ENCODE assay signal across 31 mouse cellular contexts in genomic region chr3:23435016-23435415, GRCm38 (mm10).
"Had no signal": no experiment of that assay in that cellular context is flagged by ENCODE, and none has a peak within 500 bp of the region (broad histone marks: within the 10 kb centered on the region; RNA-seq: fewer than 3 reads in every experiment).

No protein-coding gene starts in this region.

- H3K27me3 ChIP-seq: limb, embryonic 12.5 days; limb, embryonic 13.5 days; limb, embryonic 15.5 days; liver, embryonic 12.5 days; liver, embryonic 13.5 days; liver, embryonic 15.5 days; lung, embryonic 15.5 days; megakaryocyte, embryonic 14.5 days; midbrain, embryonic 12.5 days; midbrain, embryonic 13.5 days; midbrain, embryonic 15.5 days; neural tube, embryonic 12.5 days had no signal

- ATAC-seq: liver, embryonic 12.5 days; liver, postnatal 0 days; lung, postnatal 0 days; midbrain, embryonic 13.5 days; midbrain, embryonic 15.5 days; midbrain, embryonic 16.5 days had no signal

- H3K4me1 ChIP-seq: limb, embryonic 10.5 days; limb, embryonic 12.5 days; limb, embryonic 13.5 days; limb, embryonic 15.5 days; liver, embryonic 12.5 days; liver, embryonic 13.5 days; liver, embryonic 15.5 days; lung, embryonic 15.5 days; midbrain, embryonic 10.5 days; midbrain, embryonic 12.5 days; midbrain, embryonic 13.5 days; midbrain, embryonic 15.5 days; neural tube, embryonic 12.5 days had no signal

- H3K4me2 ChIP-seq: limb, embryonic 12.5 days; limb, embryonic 13.5 days; limb, embryonic 15.5 days; liver, embryonic 12.5 days; liver, embryonic 13.5 days; liver, embryonic 15.5 days; lung, embryonic 14.5 days; lung, embryonic 15.5 days; midbrain, embryonic 11.5 days; midbrain, embryonic 12.5 days; midbrain, embryonic 13.5 days; midbrain, embryonic 15.5 days; neural tube, embryonic 12.5 days had no signal

- H3K27ac ChIP-seq: limb, embryonic 10.5 days; limb, embryonic 12.5 days; limb, embryonic 13.5 days; limb, embryonic 15.5 days; liver, embryonic 12.5 days; liver, embryonic 13.5 days; liver, embryonic 14.5 days; liver, embryonic 15.5 days; lung, embryonic 15.5 days; macrophage; midbrain, embryonic 10.5 days; midbrain, embryonic 12.5 days; midbrain, embryonic 13.5 days; midbrain, embryonic 15.5 days; neural tube, embryonic 12.5 days had no signal

- H3K9ac ChIP-seq: limb, embryonic 12.5 days; limb, embryonic 13.5 days; limb, embryonic 15.5 days; liver, embryonic 12.5 days; liver, embryonic 13.5 days; liver, embryonic 14.5 days; liver, embryonic 15.5 days; liver, postnatal 0 days; lung, embryonic 14.5 days; lung, embryonic 15.5 days; midbrain, embryonic 12.5 days; midbrain, embryonic 13.5 days; midbrain, embryonic 15.5 days; neural tube, embryonic 12.5 days had no signal

- H3K36me3 ChIP-seq: limb, embryonic 10.5 days; limb, embryonic 12.5 days; limb, embryonic 13.5 days; limb, embryonic 15.5 days; liver, embryonic 12.5 days; liver, embryonic 13.5 days; liver, embryonic 15.5 days; lung, embryonic 15.5 days; midbrain, embryonic 10.5 days; midbrain, embryonic 12.5 days; midbrain, embryonic 13.5 days; midbrain, embryonic 15.5 days; neural tube, embryonic 12.5 days had no signal

- H3K4me3 ChIP-seq: limb, embryonic 10.5 days; limb, embryonic 12.5 days; limb, embryonic 13.5 days; limb, embryonic 15.5 days; liver, embryonic 12.5 days; liver, embryonic 13.5 days; liver, embryonic 15.5 days; lung, embryonic 15.5 days; megakaryocyte, embryonic 14.5 days; midbrain, embryonic 10.5 days; midbrain, embryonic 12.5 days; midbrain, embryonic 13.5 days; midbrain, embryonic 15.5 days; myocyte; neural tube, embryonic 12.5 days had no signal

- DNase-seq: left cerebral cortex, postnatal 4 days; liver; liver, embryonic 13.5 days; liver, postnatal 0 days; lung, adult 18-20 months; lung, adult 2 months; lung, embryonic 14.5 days; lung, postnatal 10 days; lung, postnatal 14 days; lung, postnatal 36 days; lung, postnatal 4 days; midbrain, embryonic 14.5 days had no signal

- H3K9me3 ChIP-seq: limb, embryonic 10.5 days; limb, embryonic 12.5 days; limb, embryonic 13.5 days; limb, embryonic 15.5 days; liver, embryonic 12.5 days; liver, embryonic 13.5 days; liver, embryonic 15.5 days; lung, embryonic 15.5 days; megakaryocyte, embryonic 14.5 days; midbrain, embryonic 10.5 days; midbrain, embryonic 12.5 days; midbrain, embryonic 13.5 days; midbrain, embryonic 15.5 days; neural tube, embryonic 12.5 days had no signal
